Mouse (Mus musculus) hindbrain, embryonic 13.5 days (tissue): ENCODE results near the gene Zfp523. TPM values are rescaled to one million over a fixed set of nuclear protein-coding genes. Genes with fewer than 3 reads are reported as not detected.

Source experiments
- ATAC-seq: fragments of 200-750 bp; cut with Nextera tagmentation; 2 replicates; pipeline ENCODE4 v1.8.0; 2017; ENCODE audit warnings: moderate TSS enrichment; ENCODE audit not compliant: low FRiP score
- H3K27ac ChIP-seq: fragments of 300-500 bp; sonication (generic); 2 replicates; pipeline ENCODE4 v1.5.1; 2015; ENCODE audit warnings: inconsistent platforms, mild to moderate bottlenecking, moderate library complexity
- H3K27me3 ChIP-seq: fragments of 300-500 bp; sonication (generic); 2 replicates; pipeline ENCODE4 v1.6.1; 2015; ENCODE audit warnings: mild to moderate bottlenecking, inconsistent platforms
- H3K36me3 ChIP-seq: fragments of 300-500 bp; sonication (generic); 2 replicates; pipeline ENCODE4 v1.6.1; 2015; ENCODE audit warnings: mild to moderate bottlenecking, inconsistent platforms
- H3K4me1 ChIP-seq: fragments of 300-500 bp; sonication (generic); replicated peaks from 2 replicates; pipeline ENCODE4 v1.6.1; 2015; ENCODE audit warnings: inconsistent platforms
- H3K4me2 ChIP-seq: fragments of 300-500 bp; sonication (generic); 2 replicates; pipeline ENCODE4 v1.6.1; 2015; ENCODE audit warnings: inconsistent platforms, mild to moderate bottlenecking, moderate library complexity
- H3K4me3 ChIP-seq: fragments of 300-500 bp; sonication (generic); 2 replicates; pipeline ENCODE4 v1.5.1; 2015; ENCODE audit warnings: mild to moderate bottlenecking, inconsistent platforms
- H3K9ac ChIP-seq: fragments of 300-500 bp; sonication (generic); 2 replicates; pipeline ENCODE4 v1.6.1; 2015; ENCODE audit warnings: mild to moderate bottlenecking, inconsistent platforms
- H3K9me3 ChIP-seq: fragments of 300-500 bp; sonication (generic); 2 replicates; pipeline ENCODE4 v1.6.1; 2016; ENCODE audit warnings: inconsistent platforms
- WGBS: fragments of 180-500 bp; shearing (Covaris S2); methylation state at CpG from one replicate; pipeline ENCODE4 v1.1.7; 2015; 5-methylcytosine and 5-hydroxymethylcytosine counted together
- polyA plus RNA-seq: library from polyadenylated mRNA; unstranded; fragments of >200 nt; fragmentation: Nextera tagmentation; extraction: Ambion mirVana; gene quantifications from 2 replicates; pipeline ENCODE4 v1.2.1, GENCODE M21; 2015

Gene Zfp523
- polyA plus RNA-seq, 1 experiment from 2014 or later, result 40.2 TPM

DNA sequence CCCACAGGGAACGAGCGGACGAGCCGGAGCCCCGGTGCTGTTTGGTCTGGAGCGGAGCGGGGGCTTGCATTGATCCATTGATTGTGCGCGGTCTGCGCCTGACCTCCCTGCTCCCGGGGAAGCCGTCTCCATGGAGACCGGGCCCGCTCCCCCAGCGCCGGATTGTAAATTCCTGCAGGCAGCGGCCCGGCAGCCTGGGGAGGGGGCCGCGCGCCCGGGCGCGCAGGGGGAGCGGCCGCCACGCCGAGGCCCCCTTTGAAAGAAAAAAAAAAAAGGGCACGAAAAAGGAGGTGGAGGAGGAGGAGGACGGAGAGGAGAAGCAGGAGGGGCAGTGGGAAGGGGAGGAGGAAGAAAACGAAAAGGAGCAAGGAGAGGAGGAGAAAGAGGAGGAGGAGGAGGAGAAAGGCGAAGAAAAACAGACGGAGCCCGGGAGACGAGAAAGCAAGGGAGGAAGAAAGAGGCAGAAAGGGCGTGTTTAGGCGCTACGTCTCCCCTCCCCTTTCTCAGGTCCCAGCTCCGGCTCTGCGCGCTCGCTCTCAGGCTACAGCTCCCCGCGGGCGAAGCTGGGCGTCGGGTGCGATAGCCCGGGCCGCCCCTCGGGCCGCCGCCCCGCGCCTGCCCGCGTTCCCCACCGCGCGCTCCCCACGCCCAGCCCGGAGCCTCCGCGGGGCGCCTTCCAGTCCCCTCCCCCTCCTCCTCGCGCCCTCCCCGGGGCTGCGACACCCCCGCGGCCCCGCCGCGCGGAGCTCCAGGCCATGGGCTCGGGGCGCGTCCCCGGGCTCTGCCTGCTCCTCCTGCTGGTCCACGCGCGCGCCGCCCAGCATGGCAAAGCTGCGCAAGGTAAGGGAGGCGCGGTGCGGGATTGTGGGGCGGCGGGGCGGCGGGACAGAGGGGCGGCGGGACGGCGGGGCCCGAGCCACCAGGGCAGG, 34.9 kb upstream of the Zfp523 start, which contains the start of gene Scube3:
Gene Scube3 (plus strand): TSS at position 371 of the 929 bp plus-strand sequence.
- ATAC-seq, result peak; percentile 65
- H3K9me3 ChIP-seq, result no peaks in the 10 kb centered on the region
- peak within 1 kb of the TSS; percentile 88 for H3K9ac ChIP-seq
- H3K36me3 ChIP-seq, result no peaks in the 10 kb centered on the region
- peak within 1 kb of the TSS; percentile 85 for H3K4me2 ChIP-seq
- 2% methylated on average over 66 of the region's 97 CpGs for WGBS
- H3K27me3 ChIP-seq, result peaks cover 9% of the 10 kb centered on the region; the same call in 1 of the 2 replicates
- peak within 1 kb of the TSS; percentile 73 for H3K4me3 ChIP-seq
- peak within 1 kb of the TSS; percentile 93 for H3K27ac ChIP-seq
- H3K4me1 ChIP-seq, result peaks cover 65% of the 10 kb centered on the region

- WGBS, result under 1% methylated on average over 33 of the region's 33 CpGs
- Histone ChIP-seq H3K4me1 (peaks cover 72% of the 10 kb centered on the region), H3K9ac (peak overlapping the region; percentile 88), H3K36me3 (no peaks in the 10 kb centered on the region), H3K27ac (peak overlapping the region; percentile 93), H3K4me3 (peak overlapping the region; percentile 73), H3K27me3 (peaks cover 9% of the 10 kb centered on the region; the same call in 1 of the 2 replicates), H3K9me3 (no peaks in the 10 kb centered on the region), H3K4me2 (peak overlapping the region; percentile 85)
- ATAC-seq, result no peak
Measured at GRCm38 (mm10) chr17:28142700-28143610, 34.0 kb upstream of the Zfp523 start.

GRCm38 (mm10) chr17:28143751-28144150, 33.2 kb upstream of the Zfp523 start:
- peak overlapping the region; percentile 55 for H3K9ac ChIP-seq
- H3K9me3 ChIP-seq, result no peaks in the 10 kb centered on the region
- H3K4me3 ChIP-seq, result peak overlapping the region; percentile 73
- no peak for ATAC-seq
- peaks cover 80% of the 10 kb centered on the region for H3K4me1 ChIP-seq
- H3K36me3 ChIP-seq, result no peaks in the 10 kb centered on the region
- peak overlapping the region; percentile 85 for H3K4me2 ChIP-seq
- under 1% methylated on average over 9 of the region's 9 CpGs for WGBS
- peaks cover 9% of the 10 kb centered on the region; the same call in 1 of the 2 replicates for H3K27me3 ChIP-seq
- peak overlapping the region; percentile 61 for H3K27ac ChIP-seq

DNA sequence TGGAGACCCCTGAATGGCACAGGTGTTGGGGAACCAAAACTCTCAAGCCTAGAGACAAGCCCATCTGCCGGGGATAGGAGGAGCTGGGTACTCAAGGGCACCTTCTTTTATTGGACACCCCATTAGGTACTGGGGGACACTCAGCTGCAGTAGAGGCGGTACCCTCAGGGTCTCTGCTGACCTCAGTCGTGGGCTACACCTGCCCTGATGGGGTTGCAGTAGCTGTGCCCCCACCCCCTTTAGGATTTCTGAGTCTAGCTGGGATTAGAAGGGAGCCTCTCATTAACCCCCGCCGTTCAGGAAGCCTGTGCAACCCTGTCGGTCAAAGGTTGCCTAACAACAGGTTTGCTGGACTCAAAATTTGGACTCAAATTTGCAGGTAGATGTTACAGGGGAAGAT, 32.7 kb upstream of the Zfp523 start:
- peak overlapping the region; percentile 55 for H3K9ac ChIP-seq
- 8% methylated on average over 6 of the region's 6 CpGs for WGBS
- peak overlapping the region; percentile 73 for H3K4me3 ChIP-seq
- peak overlapping the region; percentile 85 for H3K4me2 ChIP-seq
- H3K36me3 ChIP-seq, result no peaks in the 10 kb centered on the region
- peaks cover 85% of the 10 kb centered on the region for H3K4me1 ChIP-seq
- H3K9me3 ChIP-seq, result no peaks in the 10 kb centered on the region
- ATAC-seq, result no peak
- peak overlapping the region; percentile 61 for H3K27ac ChIP-seq
- H3K27me3 ChIP-seq, result peaks cover 9% of the 10 kb centered on the region; the same call in 1 of the 2 replicates

DNA sequence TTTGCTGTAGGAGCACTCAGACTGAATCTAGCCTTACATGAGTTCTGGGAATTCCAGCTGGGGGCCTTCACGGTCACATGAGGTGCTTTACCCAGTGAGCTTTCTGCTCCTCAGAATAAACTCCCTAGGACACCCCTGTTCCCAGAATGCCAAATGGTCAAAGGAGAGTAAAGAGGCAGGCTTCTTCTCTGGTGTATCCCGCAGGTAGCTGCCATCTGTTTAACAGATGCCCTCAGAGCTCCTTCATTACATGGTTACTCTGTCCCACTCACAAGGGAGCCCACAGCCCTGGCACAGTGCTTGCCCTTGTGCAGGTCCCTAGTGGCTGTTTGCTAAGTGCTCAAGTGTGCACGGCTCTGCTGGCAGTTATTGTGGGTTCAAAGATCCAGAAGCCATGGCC, 28.6 kb upstream of the Zfp523 start:
- H3K27me3 ChIP-seq, result no peaks in the 10 kb centered on the region
- no peak overlapping the region for H3K4me2 ChIP-seq
- H3K36me3 ChIP-seq, result peaks cover 10% of the 10 kb centered on the region
- H3K27ac ChIP-seq, result no peak overlapping the region
- no peak overlapping the region for H3K9ac ChIP-seq
- no peak for ATAC-seq
- H3K4me3 ChIP-seq, result no peak overlapping the region
- 69% methylated on average over 3 of the region's 3 CpGs for WGBS
- H3K4me1 ChIP-seq, result peaks cover 72% of the 10 kb centered on the region
- H3K9me3 ChIP-seq, result no peaks in the 10 kb centered on the region

DNA sequence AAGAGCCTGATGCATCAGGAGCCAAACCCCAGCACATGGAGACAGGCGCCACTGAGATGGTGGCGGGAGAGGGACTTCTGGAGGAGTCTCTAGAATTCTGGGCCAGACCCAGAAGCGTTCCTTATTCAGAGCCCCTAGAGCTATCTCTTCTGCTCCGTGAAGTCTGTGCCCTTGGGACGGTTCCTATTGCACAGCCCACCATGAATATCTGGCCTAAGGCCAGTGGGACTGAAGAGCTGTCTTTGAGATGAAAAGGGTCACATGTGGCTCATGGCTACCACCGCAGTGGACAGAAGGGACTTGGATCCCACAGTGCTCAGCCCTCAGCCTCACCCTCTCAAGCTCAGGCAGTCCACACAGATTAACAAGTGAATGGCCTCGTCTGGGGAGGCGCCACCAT, 27.2 kb upstream of the Zfp523 start:
- Histone ChIP-seq H3K4me1 (peaks cover 58% of the 10 kb centered on the region), H3K36me3 (peaks cover 20% of the 10 kb centered on the region), H3K27ac (peak overlapping the region; percentile 30; the same call in 1 of the 2 replicates), H3K27me3 (no peaks in the 10 kb centered on the region), H3K9ac (no peak overlapping the region), H3K4me2 (no peak overlapping the region), H3K9me3 (no peaks in the 10 kb centered on the region), H3K4me3 (no peak overlapping the region)
- WGBS, result 51% methylated on average over 8 of the region's 8 CpGs
- ATAC-seq, result no peak

DNA sequence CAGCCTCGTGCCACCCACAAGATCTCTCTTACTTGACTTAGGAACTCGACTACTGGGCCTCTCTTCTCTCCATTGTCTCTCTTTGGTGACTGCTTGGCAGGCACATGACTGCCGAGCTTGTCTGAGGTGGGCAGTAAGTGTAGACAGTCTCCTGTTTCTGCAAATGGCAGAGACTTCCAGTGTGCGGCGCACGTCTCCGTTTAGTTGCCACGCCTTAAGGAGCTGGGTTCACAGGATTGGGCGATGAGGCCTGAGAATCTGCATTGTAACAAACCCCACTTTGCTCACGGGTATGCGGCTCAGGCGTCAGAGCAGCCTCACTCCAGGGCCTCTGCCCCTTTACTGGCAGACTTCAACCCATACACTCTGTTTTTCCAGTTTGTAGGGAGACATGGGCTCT, 26.5 kb upstream of the Zfp523 start:
- H3K4me3 ChIP-seq, result no peak overlapping the region

GRCm38 (mm10) chr17:28153095-28153494, 23.8 kb upstream of the Zfp523 start:
- Histone ChIP-seq H3K4me1 (peaks cover 39% of the 10 kb centered on the region), H3K9ac (no peak overlapping the region), H3K4me2 (no peak overlapping the region), H3K4me3 (no peak overlapping the region), H3K27ac (no peak overlapping the region), H3K27me3 (no peaks in the 10 kb centered on the region), H3K9me3 (no peaks in the 10 kb centered on the region), H3K36me3 (peaks cover 50% of the 10 kb centered on the region)
- no peak for ATAC-seq
- 87% methylated on average over 6 of the region's 6 CpGs for WGBS

More for the DNA sequence above, 26.5 kb upstream of the Zfp523 start:
- Histone ChIP-seq H3K27ac (no peak overlapping the region), H3K9me3 (no peaks in the 10 kb centered on the region), H3K27me3 (no peaks in the 10 kb centered on the region), H3K4me1 (peaks cover 50% of the 10 kb centered on the region), H3K4me2 (no peak overlapping the region), H3K9ac (no peak overlapping the region), H3K36me3 (peaks cover 25% of the 10 kb centered on the region)
- ATAC-seq, result no peak
- WGBS, result 61% methylated on average over 12 of the region's 12 CpGs

GRCm38 (mm10) chr17:28154970-28155369, 22.0 kb upstream of the Zfp523 start:
- no peak overlapping the region for H3K27ac ChIP-seq
- peaks cover 33% of the 10 kb centered on the region for H3K4me1 ChIP-seq
- H3K36me3 ChIP-seq, result peaks cover 64% of the 10 kb centered on the region
- H3K9ac ChIP-seq, result no peak overlapping the region
- no peaks in the 10 kb centered on the region for H3K27me3 ChIP-seq
- H3K4me3 ChIP-seq, result no peak overlapping the region
- H3K4me2 ChIP-seq, result no peak overlapping the region
- H3K9me3 ChIP-seq, result no peaks in the 10 kb centered on the region
- 86% methylated on average over 8 of the region's 8 CpGs for WGBS
- no peak for ATAC-seq

GRCm38 (mm10) chr17:28160361-28160760, 16.6 kb upstream of the Zfp523 start:
- no peaks in the 10 kb centered on the region for H3K27me3 ChIP-seq
- H3K9me3 ChIP-seq, result no peaks in the 10 kb centered on the region
- H3K9ac ChIP-seq, result peak overlapping the region; percentile 47; the same call in 1 of the 2 replicates
- H3K4me1 ChIP-seq, result peaks cover 43% of the 10 kb centered on the region
- H3K27ac ChIP-seq, result no peak overlapping the region
- WGBS, result 27% methylated on average over 10 of the region's 10 CpGs
- H3K4me3 ChIP-seq, result no peak overlapping the region
- ATAC-seq, result no peak
- no peak overlapping the region for H3K4me2 ChIP-seq
- H3K36me3 ChIP-seq, result peaks cover 78% of the 10 kb centered on the region

GRCm38 (mm10) chr17:28161310-28161881, 15.5 kb upstream of the Zfp523 start:
- no peak overlapping the region for H3K4me3 ChIP-seq
- no peak overlapping the region for H3K9ac ChIP-seq

More at GRCm38 (mm10) chr17:28161310-28161881, 15.5 kb upstream of the Zfp523 start:
- Histone ChIP-seq H3K9me3 (no peaks in the 10 kb centered on the region), H3K36me3 (peaks cover 78% of the 10 kb centered on the region), H3K27me3 (no peaks in the 10 kb centered on the region), H3K4me1 (peaks cover 43% of the 10 kb centered on the region), H3K4me2 (no peak overlapping the region), H3K27ac (no peak overlapping the region)
- ATAC-seq, result no peak
- WGBS, result 29% methylated on average over 10 of the region's 11 CpGs
